Comparison of ENCODE assay signal across 8 mouse cellular contexts in the genomic region with DNA sequence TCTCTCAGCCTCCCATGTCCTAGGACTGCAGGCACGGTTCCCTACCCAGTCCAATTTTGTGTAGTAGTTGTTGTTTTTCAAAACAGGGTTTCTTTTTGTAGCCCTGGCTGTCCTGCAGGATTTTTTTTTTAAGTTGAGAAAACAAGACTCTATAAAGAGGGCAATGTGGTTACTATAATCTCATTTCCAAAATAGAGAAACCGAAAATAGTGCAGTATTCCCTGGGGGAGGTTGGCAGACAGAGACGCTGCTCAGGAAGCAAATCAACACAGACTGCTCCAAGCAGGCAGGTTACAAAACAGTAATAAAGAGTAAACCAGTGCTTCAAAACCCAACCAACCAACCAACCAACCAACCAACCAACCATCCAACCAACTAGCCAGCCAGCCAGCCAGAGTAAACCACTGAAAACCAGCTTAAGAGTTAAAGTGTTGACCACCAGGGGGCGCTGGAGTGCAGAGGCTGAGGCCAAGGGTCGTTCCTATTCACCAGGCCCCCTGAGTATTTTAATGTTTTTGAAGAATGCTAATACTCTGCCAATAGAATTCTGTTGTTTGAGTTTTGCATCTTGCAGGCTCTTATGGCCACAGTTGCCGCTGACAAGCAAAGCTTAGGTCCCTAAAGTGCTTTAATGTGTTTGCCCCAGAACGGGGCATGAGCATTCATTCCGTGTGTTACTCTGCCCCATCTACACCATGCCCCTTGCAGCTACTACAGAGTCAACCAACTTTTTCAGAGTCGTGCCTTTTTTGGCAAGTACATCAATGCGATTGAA. TPM values are rescaled to one million over a fixed set of nuclear protein-coding genes. Genes with fewer than 3 reads are reported as not detected.
A peak's percentile ranks its signal among the peaks of the same experiment; 100 is the strongest.
DNase-seq lines count a peak whose midpoint lies in the region; ATAC-seq and TF ChIP-seq lines count a peak whose summit lies in the region.

No protein-coding gene starts in this region.

- no peak for TF ChIP-seq POLR2A in ES-Bruce4 (IDR thresholded peaks at IDR 0.05; ENCODE audit: insufficient read depth, low read length)
- no peak for TF ChIP-seq POLR2A in bone marrow, adult 2 months (IDR thresholded peaks at IDR 0.05; ENCODE audit: borderline replicate concordance, control insufficient read depth, low read depth, low read length)

- H3K4me3 ChIP-seq in kidney, embryonic 14.5 days (ENCODE audit: low read length), result no peak overlapping the region
- no peak overlapping the region for H3K4me3 ChIP-seq in ES-Bruce4 (ENCODE audit: low read depth, low read length)
- H3K4me3 ChIP-seq in bone marrow, adult 2 months (replicated peaks; ENCODE audit: control insufficient read depth, low read depth, low read length), result no peak overlapping the region
- H3K4me3 ChIP-seq in midbrain, postnatal 0 days (ENCODE audit: low read depth, low read length), result no peak overlapping the region

- no peak overlapping the region for H3K27ac ChIP-seq in kidney, embryonic 14.5 days (ENCODE audit: low read depth, low read length)
- H3K27ac ChIP-seq in ES-Bruce4 (ENCODE audit: insufficient read depth, low read length), result no peak overlapping the region
- no peak overlapping the region for H3K27ac ChIP-seq in bone marrow, adult 2 months (ENCODE audit: control insufficient read depth, insufficient read depth, low read depth, low read length, poor library complexity)
- H3K27ac ChIP-seq in midbrain, postnatal 0 days (ENCODE audit: low read depth, low read length), result no peak overlapping the region

- peak; percentile 87 for TF ChIP-seq CTCF in ES-Bruce4 (IDR thresholded peaks at IDR 0.05; ENCODE audit: low read depth, low read length)
- TF ChIP-seq CTCF in bone marrow, adult 2 months (IDR thresholded peaks at IDR 0.05; ENCODE audit: control insufficient read depth, insufficient read depth, low read length), result peak; percentile 83
- TF ChIP-seq CTCF in midbrain, postnatal 0 days (IDR thresholded peaks at IDR 0.05), result peak; percentile 76

- H3K36me3 ChIP-seq in kidney, embryonic 14.5 days (ENCODE audit: control insufficient read depth, insufficient read depth, low read length), result no peaks in the 10 kb centered on the region
- H3K36me3 ChIP-seq in ES-Bruce4 (ENCODE audit: control insufficient read depth, insufficient read depth, low read length, poor library complexity, severe bottlenecking), result no peaks in the 10 kb centered on the region
- no peaks in the 10 kb centered on the region for H3K36me3 ChIP-seq in midbrain, postnatal 0 days (ENCODE audit: insufficient read depth, low read length)

- no peak for ATAC-seq in kidney, embryonic 14.5 days (ENCODE audit: low FRiP score, low TSS enrichment)
- no peak for ATAC-seq in midbrain, postnatal 0 days (ENCODE audit: low FRiP score)

- H3K4me1 ChIP-seq in kidney, embryonic 14.5 days (ENCODE audit: control insufficient read depth, insufficient read depth, low read length), result no peaks in the 10 kb centered on the region
- H3K4me1 ChIP-seq in ES-Bruce4 (ENCODE audit: control insufficient read depth, insufficient read depth, low read length), result peaks cover 2% of the 10 kb centered on the region
- H3K4me1 ChIP-seq in bone marrow, adult 2 months (ENCODE audit: control insufficient read depth, insufficient read depth, low read length), result no peaks in the 10 kb centered on the region
- no peaks in the 10 kb centered on the region for H3K4me1 ChIP-seq in midbrain, postnatal 0 days (ENCODE audit: insufficient read depth, low read length)

- TF ChIP-seq EP300 in ES-Bruce4 (IDR thresholded peaks at IDR 0.05; ENCODE audit: insufficient read depth, low read depth, low read length), result no peak

- H3K9me3 ChIP-seq in kidney, embryonic 14.5 days (ENCODE audit: control insufficient read depth, low read length), result no peaks in the 10 kb centered on the region
- no peaks in the 10 kb centered on the region for H3K9me3 ChIP-seq in ES-Bruce4 (replicated peaks; ENCODE audit: control insufficient read depth, insufficient read depth, low read length, poor library complexity, severe bottlenecking)
- no peaks in the 10 kb centered on the region for H3K9me3 ChIP-seq in midbrain, postnatal 0 days (ENCODE audit: low read length)

- no peak overlapping the region for H3K9ac ChIP-seq in kidney, embryonic 14.5 days (ENCODE audit: low read depth, low read length)
- no peak overlapping the region for H3K9ac ChIP-seq in ES-Bruce4 (ENCODE audit: low read depth, poor library complexity, severe bottlenecking)
- H3K9ac ChIP-seq in midbrain, postnatal 0 days (replicated peaks; ENCODE audit: low read length, poor library complexity, severe bottlenecking), result no peak overlapping the region

- 53% methylated on average over 10 of the region's 10 CpGs for WGBS in kidney, embryonic 14.5 days
- 50% methylated on average over 10 of the region's 10 CpGs for WGBS in bone marrow, adult 2 months
- 53% methylated on average over 10 of the region's 10 CpGs for WGBS in midbrain, postnatal 0 days

- peak; percentile 79 for DNase-seq in kidney, adult 18-20 months
- DNase-seq in forelimb bud, embryonic 11.5 days (ENCODE audit: low read depth, low spot score), result peak; percentile 67
- peak; percentile 62 to 92 for DNase-seq in kidney, postnatal 36 days
- DNase-seq in midbrain, postnatal 0 days (ENCODE audit: low spot score), result peak; percentile 38
- peak; percentile 81 for DNase-seq in thymus, postnatal 14 days

- no peaks in the 10 kb centered on the region for H3K27me3 ChIP-seq in kidney, embryonic 14.5 days (ENCODE audit: control insufficient read depth, insufficient read depth, low read length)
- H3K27me3 ChIP-seq in ES-Bruce4 (ENCODE audit: control insufficient read depth, insufficient read depth, low read length, poor library complexity, severe bottlenecking), result no peaks in the 10 kb centered on the region
- H3K27me3 ChIP-seq in midbrain, postnatal 0 days (ENCODE audit: insufficient read depth, low read length), result no peaks in the 10 kb centered on the region

- no peak overlapping the region for H3K4me2 ChIP-seq in kidney, embryonic 14.5 days (replicated peaks; ENCODE audit: low read depth, low read length)
- no peak overlapping the region for H3K4me2 ChIP-seq in midbrain, postnatal 0 days (ENCODE audit: low read depth, low read length, poor library complexity, severe bottlenecking)

RNA-seq across cellular contexts. Expression of gene Gstp2, which starts 6.1 kb away (rescaled TPM):
- 1.4 and 5.3 TPM in 2 replicates for polyA plus RNA-seq in kidney, embryonic 14.5 days (2014; fragmentation: Nextera tagmentation; extraction: Ambion mirVana)
- 29.3 and 32.1 TPM in 2 replicates for polyA plus RNA-seq in ES-Bruce4 (2011; ENCODE audit: insufficient read depth, insufficient read length, low read depth, missing spikeins)
- 21.6 TPM in 1 of 2 replicates, not detected in the other for polyA plus RNA-seq in bone marrow, adult 2 months (2011; ENCODE audit: insufficient read depth, insufficient read length, low replicate concordance, missing spikeins)
- 3.6 TPM in 1 of 2 replicates, not detected in the other for total RNA-seq in midbrain, postnatal 0 days (2014; rRNA removed)
- 2.4 and 4.1 TPM in 2 replicates for polyA plus RNA-seq in midbrain, postnatal 0 days (2015; fragmentation: Nextera tagmentation; extraction: Ambion mirVana)

RNA-seq across cellular contexts. Expression of gene Gstp3, which starts 7.4 kb away (rescaled TPM):
- polyA plus RNA-seq in kidney, embryonic 14.5 days (2014; fragmentation: Nextera tagmentation; extraction: Ambion mirVana), result 0.34 TPM in 1 of 2 replicates, not detected in the other
- polyA plus RNA-seq in ES-Bruce4 (2011; ENCODE audit: insufficient read depth, insufficient read length, low read depth, missing spikeins), result 0.91 and 2.3 TPM in 2 replicates
- polyA plus RNA-seq in bone marrow, adult 2 months (2011; ENCODE audit: insufficient read depth, insufficient read length, low replicate concordance, missing spikeins), result 13.5 and 18.0 TPM in 2 replicates
- not detected in 2 replicates for total RNA-seq in midbrain, postnatal 0 days (2014; rRNA removed)
- polyA plus RNA-seq in midbrain, postnatal 0 days (2015; fragmentation: Nextera tagmentation; extraction: Ambion mirVana), result not detected in 2 replicates

RNA-seq across cellular contexts. Expression of gene Gstp1, which starts 14.1 kb away (rescaled TPM):
- polyA plus RNA-seq in kidney, embryonic 14.5 days (2014; fragmentation: Nextera tagmentation; extraction: Ambion mirVana), result 518 and 527 TPM in 2 replicates
- 119 and 155 TPM in 2 replicates for polyA plus RNA-seq in ES-Bruce4 (2011; ENCODE audit: insufficient read depth, insufficient read length, low read depth, missing spikeins)
- 125 and 187 TPM in 2 replicates for polyA plus RNA-seq in bone marrow, adult 2 months (2011; ENCODE audit: insufficient read depth, insufficient read length, low replicate concordance, missing spikeins)
- total RNA-seq in midbrain, postnatal 0 days (2014; rRNA removed), result 268 and 350 TPM in 2 replicates
- 665 and 685 TPM in 2 replicates for polyA plus RNA-seq in midbrain, postnatal 0 days (2015; fragmentation: Nextera tagmentation; extraction: Ambion mirVana)

RNA-seq across cellular contexts. Expression of gene Cabp2, which starts 29.4 kb away (rescaled TPM):
- not detected in 2 replicates for polyA plus RNA-seq in kidney, embryonic 14.5 days (2014; fragmentation: Nextera tagmentation; extraction: Ambion mirVana)
- polyA plus RNA-seq in ES-Bruce4 (2011; ENCODE audit: insufficient read depth, insufficient read length, low read depth, missing spikeins), result not detected in 2 replicates
- not detected in 2 replicates for polyA plus RNA-seq in bone marrow, adult 2 months (2011; ENCODE audit: insufficient read depth, insufficient read length, low replicate concordance, missing spikeins)
- total RNA-seq in midbrain, postnatal 0 days (2014; rRNA removed), result not detected in 2 replicates
- not detected in 2 replicates for polyA plus RNA-seq in midbrain, postnatal 0 days (2015; fragmentation: Nextera tagmentation; extraction: Ambion mirVana)

RNA-seq across cellular contexts. Expression of gene Ndufv1, which starts 39.3 kb away (rescaled TPM):
- polyA plus RNA-seq in kidney, embryonic 14.5 days (2014; fragmentation: Nextera tagmentation; extraction: Ambion mirVana), result 214 and 223 TPM in 2 replicates
- polyA plus RNA-seq in ES-Bruce4 (2011; ENCODE audit: insufficient read depth, insufficient read length, low read depth, missing spikeins), result 77.9 and 89.6 TPM in 2 replicates
- polyA plus RNA-seq in bone marrow, adult 2 months (2011; ENCODE audit: insufficient read depth, insufficient read length, low replicate concordance, missing spikeins), result 61.7 and 118 TPM in 2 replicates
- total RNA-seq in midbrain, postnatal 0 days (2014; rRNA removed), result 137 and 237 TPM in 2 replicates
- polyA plus RNA-seq in midbrain, postnatal 0 days (2015; fragmentation: Nextera tagmentation; extraction: Ambion mirVana), result 271 and 281 TPM in 2 replicates
